Mouse (Mus musculus) heart, embryonic 15.5 days (tissue): ENCODE measurements around the gene Mapk11. TPM values are rescaled to one million over a fixed set of nuclear protein-coding genes. Genes with fewer than 3 reads are reported as not detected.

Experiments used
- ATAC-seq: fragments of 200-750 bp; cut with Nextera tagmentation; replicated peaks from 2 replicates; pipeline ENCODE4 v1.8.0; 2017; ENCODE audit warnings: low read depth, moderate TSS enrichment; ENCODE audit not compliant: insufficient number of reproducible peaks, insufficient read depth, low FRiP score
- H3K27ac ChIP-seq: fragments of 300-500 bp; sonication (generic); 2 replicates; pipeline ENCODE4 v1.5.1; 2015; ENCODE audit warnings: mild to moderate bottlenecking, inconsistent platforms
- H3K27me3 ChIP-seq: fragments of 300-500 bp; sonication (generic); 2 replicates; pipeline ENCODE4 v1.6.1; 2015; ENCODE audit warnings: inconsistent platforms
- H3K36me3 ChIP-seq: fragments of 300-500 bp; sonication (generic); 2 replicates; pipeline ENCODE4 v1.6.1; 2015; ENCODE audit warnings: mild to moderate bottlenecking, inconsistent platforms
- H3K4me1 ChIP-seq: fragments of 300-500 bp; sonication (generic); replicated peaks from 2 replicates; pipeline ENCODE4 v1.6.1; 2015; ENCODE audit warnings: inconsistent platforms
- H3K4me2 ChIP-seq: fragments of 300-500 bp; sonication (generic); 2 replicates; pipeline ENCODE4 v1.6.1; 2015; ENCODE audit warnings: inconsistent platforms, mild to moderate bottlenecking, moderate library complexity
- H3K4me3 ChIP-seq: fragments of 300-500 bp; sonication (generic); 2 replicates; pipeline ENCODE4 v1.5.1; 2015; ENCODE audit warnings: mild to moderate bottlenecking, inconsistent platforms
- H3K9ac ChIP-seq: fragments of 300-500 bp; sonication (generic); 2 replicates; pipeline ENCODE4 v1.6.1; 2015; ENCODE audit warnings: mild to moderate bottlenecking, inconsistent platforms
- H3K9me3 ChIP-seq: fragments of 300-500 bp; sonication (generic); replicated peaks from 2 replicates; pipeline ENCODE4 v1.6.1; 2016; ENCODE audit warnings: inconsistent platforms
- WGBS: fragments of 180-500 bp; shearing (Covaris S2); methylation state at CpG from one replicate; pipeline ENCODE4 v1.1.7; 2015; ENCODE audit warnings: mixed read lengths; 5-methylcytosine and 5-hydroxymethylcytosine counted together
- polyA plus RNA-seq: library from polyadenylated mRNA; unstranded; fragments of >200 nt; fragmentation: Nextera tagmentation; extraction: Ambion mirVana; gene quantifications from 2 replicates; pipeline ENCODE4 v1.2.1, GENCODE M21; 2015

The Mapk11 gene
- polyA plus RNA-seq: 3.1 and 4.1 TPM in 2 replicates

DNA sequence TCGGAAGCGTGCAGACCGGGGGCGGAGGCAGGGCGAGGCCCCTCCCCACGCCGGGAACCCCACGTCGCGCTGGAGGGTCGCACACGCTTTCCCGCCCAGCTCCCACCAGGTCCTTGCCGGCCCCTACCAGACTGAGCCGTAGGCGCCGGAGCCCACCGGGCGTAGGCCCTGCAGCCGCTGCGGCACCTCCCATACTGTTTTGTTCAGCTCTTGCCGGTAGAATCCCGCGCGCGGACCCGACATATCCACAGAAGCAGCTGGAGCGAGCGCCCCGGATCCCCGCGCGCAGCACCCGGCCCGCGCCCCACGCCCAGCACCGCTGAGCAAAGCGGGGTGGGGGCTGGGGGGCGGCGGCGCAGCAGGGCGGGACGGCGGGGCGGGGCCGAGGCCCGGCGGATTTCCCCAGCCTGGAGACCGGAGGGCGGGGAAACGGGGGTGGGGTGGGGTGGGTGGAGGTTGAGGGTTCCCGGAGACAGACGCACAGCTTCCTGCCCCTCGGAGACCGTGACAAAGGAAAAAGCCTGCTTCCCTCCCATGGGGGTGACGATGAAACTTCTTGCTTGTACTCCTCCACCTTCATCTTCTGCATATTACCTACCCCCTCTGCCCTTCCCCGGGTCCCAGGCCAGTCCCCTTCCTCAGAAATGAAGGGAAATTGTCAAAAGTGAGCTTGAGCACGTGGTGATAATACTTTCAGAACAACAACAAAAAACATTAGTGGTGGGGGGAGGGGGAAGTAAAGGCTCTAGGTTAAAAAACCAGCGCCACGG, at the start of gene Mapk11:
Gene Mapk11, minus strand, starts transcription at position 358 of the 770 bp plus-strand sequence.
- Histone ChIP-seq H3K9ac (peak within 1 kb of the TSS; percentile 64), H3K4me2 (peak within 1 kb of the TSS; percentile 97), H3K4me3 (peak within 1 kb of the TSS; percentile 75), H3K27ac (no peak within 1 kb of the TSS; the same call in 1 of the 2 replicates), H3K4me1 (peaks cover 37% of the 10 kb centered on the region), H3K36me3 (peaks cover 9% of the 10 kb centered on the region; the same call in 1 of the 2 replicates), H3K9me3 (no peaks in the 10 kb centered on the region), H3K27me3 (peaks cover 55% of the 10 kb centered on the region)
- ATAC-seq: peak; percentile 56
- WGBS: under 1% methylated on average over 45 of the region's 61 CpGs

DNA sequence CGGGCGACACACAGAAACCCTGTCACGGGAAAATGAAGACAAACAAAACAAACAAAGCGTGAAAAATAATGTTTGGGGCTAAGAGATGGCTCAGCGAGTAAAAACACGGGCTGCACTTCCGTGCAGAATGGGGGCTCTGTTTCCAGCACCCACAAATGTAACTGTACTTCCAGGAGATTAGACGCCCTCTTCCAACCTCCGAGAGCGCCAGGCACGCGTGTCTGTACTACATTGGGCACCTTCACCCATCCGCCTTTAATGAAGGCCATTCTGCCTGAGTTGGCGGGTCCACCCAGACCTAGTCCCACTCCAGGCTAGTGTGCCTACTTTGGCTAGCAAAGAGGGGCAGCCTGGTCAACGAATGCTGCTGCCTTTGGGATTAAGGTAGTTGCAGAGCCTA, 47.6 kb upstream of the Mapk11 start:
- peak overlapping the region; percentile 79 for H3K4me2 ChIP-seq
- peaks cover 17% of the 10 kb centered on the region for H3K4me1 ChIP-seq
- 0 out of 2 replicates have a peak overlapping the region, but pooled peaks have one; percentile 99 for H3K27ac ChIP-seq
- H3K27me3 ChIP-seq: no peaks in the 10 kb centered on the region
- H3K4me3 ChIP-seq: peak overlapping the region; percentile 98
- H3K9ac ChIP-seq: peak overlapping the region; percentile 53
- no peaks in the 10 kb centered on the region for H3K36me3 ChIP-seq
- ATAC-seq: no peak
- H3K9me3 ChIP-seq: no peaks in the 10 kb centered on the region
- WGBS: 67% methylated on average over 15 of the region's 15 CpGs

DNA sequence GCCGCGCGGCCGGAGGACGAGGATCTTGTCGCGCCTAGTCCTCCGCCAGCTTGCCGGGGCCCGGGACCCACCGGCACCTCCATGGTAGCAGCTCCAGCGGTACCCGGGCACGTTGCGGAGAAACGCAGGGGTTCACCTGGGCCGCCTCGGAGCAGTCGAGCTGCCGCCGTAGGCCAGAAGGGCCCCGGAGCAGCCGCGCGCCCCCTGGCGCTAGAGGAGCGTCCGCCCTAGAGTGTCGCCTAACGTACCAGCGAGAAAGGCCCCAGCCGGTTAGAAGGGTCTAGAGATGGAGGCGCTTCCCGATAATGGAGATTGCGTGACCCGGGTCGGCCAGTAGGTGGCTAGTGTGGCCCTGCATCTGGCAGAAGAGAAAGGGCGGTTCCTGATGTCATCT, 46.9 kb upstream of the Mapk11 start, which contains the start of gene Dennd6b:
Gene Dennd6b, minus strand, starts transcription at position 184 of the 394 bp plus-strand sequence.
- Histone ChIP-seq H3K27ac (peak within 1 kb of the TSS; percentile 99), H3K9me3 (no peaks in the 10 kb centered on the region), H3K4me3 (peak within 1 kb of the TSS; percentile 98), H3K4me2 (peak within 1 kb of the TSS; percentile 79), H3K27me3 (no peaks in the 10 kb centered on the region), H3K4me1 (peaks cover 17% of the 10 kb centered on the region), H3K36me3 (no peaks in the 10 kb centered on the region), H3K9ac (peak within 1 kb of the TSS; percentile 98)
- peak; percentile 99 for ATAC-seq
- WGBS: under 1% methylated on average over 38 of the region's 38 CpGs

DNA sequence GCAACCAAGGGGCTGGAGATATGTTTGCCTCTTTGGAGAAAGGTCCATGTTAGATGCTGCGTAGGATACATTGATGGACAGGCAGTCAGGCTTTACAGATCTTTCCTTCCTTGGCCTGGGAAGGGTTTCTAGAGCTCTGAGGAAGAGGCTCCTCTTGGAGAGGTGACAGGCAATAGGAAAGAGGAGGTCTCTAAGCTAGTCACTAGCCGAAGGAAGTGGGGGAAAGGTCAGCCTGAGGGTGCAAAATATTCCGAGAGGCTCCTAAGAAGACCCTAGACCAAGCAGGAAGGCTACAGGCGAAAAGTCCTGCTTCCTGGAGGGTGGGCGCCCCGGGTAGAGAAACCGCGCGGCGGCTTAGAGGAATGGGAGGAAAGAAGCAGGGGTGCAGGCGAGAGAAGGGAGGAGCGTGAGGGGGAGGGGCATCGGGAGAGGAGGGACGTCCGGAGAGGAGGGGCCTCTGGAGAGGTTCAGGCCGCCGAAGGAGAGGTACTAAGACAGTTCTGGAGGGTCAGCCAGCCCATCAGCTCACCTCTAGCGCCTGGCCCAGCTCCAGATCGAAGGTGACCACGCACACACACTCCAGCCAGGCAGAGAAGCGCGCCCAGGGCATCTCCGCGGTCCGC, 46.4 kb upstream of the Mapk11 start:
- under 1% methylated on average over 25 of the region's 25 CpGs for WGBS
- ATAC-seq: peak; percentile 94
- Histone ChIP-seq H3K27ac (peak overlapping the region; percentile 99), H3K27me3 (no peaks in the 10 kb centered on the region), H3K36me3 (no peaks in the 10 kb centered on the region), H3K4me1 (peaks cover 17% of the 10 kb centered on the region), H3K4me2 (peak overlapping the region; percentile 79), H3K4me3 (peak overlapping the region; percentile 98), H3K9me3 (no peaks in the 10 kb centered on the region), H3K9ac (peak overlapping the region; percentile 98)

DNA sequence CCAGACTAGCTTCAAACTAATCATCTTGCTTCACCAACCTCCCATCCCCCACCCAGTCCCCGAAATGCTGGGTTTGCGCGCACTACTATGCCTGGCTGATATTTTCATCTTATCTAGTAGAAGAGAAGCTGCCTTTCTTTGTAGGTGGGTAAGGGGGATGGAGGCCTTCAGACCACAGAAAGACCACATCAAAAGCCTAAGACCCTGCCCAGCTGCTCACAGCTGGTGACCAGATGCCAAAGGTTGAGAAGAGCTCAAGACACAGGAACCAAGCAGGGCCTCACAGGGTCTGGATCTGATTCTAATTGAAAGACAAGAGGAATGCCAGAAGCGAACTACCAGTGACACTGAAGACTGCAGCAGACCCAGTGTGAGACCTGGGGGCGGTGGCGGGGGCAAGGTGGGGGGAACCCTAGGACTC, 45.8 kb upstream of the Mapk11 start:
- peak overlapping the region; percentile 99 for H3K27ac ChIP-seq
- no peaks in the 10 kb centered on the region for H3K9me3 ChIP-seq
- 32% methylated on average over 6 of the region's 6 CpGs for WGBS
- peak overlapping the region; percentile 98 for H3K9ac ChIP-seq
- peak overlapping the region; percentile 98 for H3K4me3 ChIP-seq
- H3K36me3 ChIP-seq: no peaks in the 10 kb centered on the region
- ATAC-seq: no peak
- H3K4me2 ChIP-seq: peak overlapping the region; percentile 79
- H3K27me3 ChIP-seq: no peaks in the 10 kb centered on the region
- peaks cover 17% of the 10 kb centered on the region for H3K4me1 ChIP-seq

DNA sequence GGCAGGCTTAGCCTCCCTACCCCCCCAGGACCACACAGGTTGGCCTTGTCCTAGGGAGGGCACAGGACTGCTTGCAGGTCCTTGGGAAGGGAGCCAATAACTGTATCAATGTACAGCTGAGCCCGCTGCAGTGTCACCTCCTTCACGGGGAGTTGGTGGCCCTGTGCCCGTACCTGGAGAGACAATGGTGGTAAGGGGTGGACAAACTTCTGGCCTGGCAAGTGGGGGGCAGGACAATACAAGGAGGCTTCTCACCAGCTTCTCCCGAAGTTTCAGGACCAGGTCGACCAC, 35.5 kb upstream of the Mapk11 start:
- H3K9ac ChIP-seq: no peak overlapping the region
- H3K27ac ChIP-seq: no peak overlapping the region
- peaks cover 19% of the 10 kb centered on the region for H3K4me1 ChIP-seq
- WGBS: 78% methylated on average over 5 of the region's 5 CpGs
- H3K4me3 ChIP-seq: no peak overlapping the region
- no peak overlapping the region for H3K4me2 ChIP-seq
- H3K27me3 ChIP-seq: no peaks in the 10 kb centered on the region
- no peaks in the 10 kb centered on the region for H3K9me3 ChIP-seq
- H3K36me3 ChIP-seq: peaks cover 5% of the 10 kb centered on the region; the same call in 1 of the 2 replicates
- no peak for ATAC-seq

DNA sequence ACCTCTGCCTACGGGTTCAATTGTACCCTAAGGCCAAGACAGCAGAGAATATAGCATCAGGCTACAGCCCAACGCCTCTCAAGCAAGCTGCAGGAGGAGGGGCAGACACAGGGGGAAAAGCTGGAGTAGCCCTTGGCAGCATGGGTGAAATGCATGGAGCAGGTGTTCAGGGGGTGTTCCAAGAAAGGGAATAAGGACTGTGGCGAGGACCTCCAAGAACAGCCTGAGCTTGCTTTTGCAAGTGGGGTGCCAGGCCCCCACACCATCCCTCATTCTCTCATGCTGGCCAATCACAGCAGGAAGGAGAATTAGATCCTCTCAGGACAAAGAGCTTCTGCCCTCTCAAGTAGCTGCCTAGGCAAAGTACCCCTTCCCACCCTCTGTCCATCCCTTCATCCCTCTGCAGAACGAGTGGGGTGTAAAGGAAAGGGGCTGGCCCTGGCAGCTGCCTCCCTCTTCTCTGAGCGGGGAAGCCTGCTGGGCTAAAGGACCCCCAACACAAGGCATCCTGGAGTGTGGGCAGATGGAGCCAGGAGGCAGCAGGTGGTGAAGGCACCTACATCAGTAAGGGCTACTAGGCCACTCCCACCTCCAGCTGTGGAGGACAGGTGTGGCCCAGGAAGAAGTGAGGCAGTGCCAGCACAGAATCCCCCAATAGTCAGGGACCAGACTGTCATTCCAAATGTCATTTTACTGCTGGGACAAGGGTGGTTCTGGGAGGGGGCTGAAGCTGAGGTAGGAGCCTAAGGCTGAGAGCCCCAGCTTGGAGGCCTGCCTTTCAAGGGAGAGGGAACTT, 34.9 kb upstream of the Mapk11 start:
- ATAC-seq: no peak
- no peak overlapping the region for H3K27ac ChIP-seq
- H3K9ac ChIP-seq: no peak overlapping the region
- H3K4me2 ChIP-seq: no peak overlapping the region
- no peak overlapping the region for H3K4me3 ChIP-seq
- H3K27me3 ChIP-seq: no peaks in the 10 kb centered on the region
- no peaks in the 10 kb centered on the region for H3K9me3 ChIP-seq
- H3K4me1 ChIP-seq: peaks cover 23% of the 10 kb centered on the region
- peaks cover 5% of the 10 kb centered on the region; the same call in 1 of the 2 replicates for H3K36me3 ChIP-seq
- 78% methylated on average over 5 of the region's 5 CpGs for WGBS

DNA sequence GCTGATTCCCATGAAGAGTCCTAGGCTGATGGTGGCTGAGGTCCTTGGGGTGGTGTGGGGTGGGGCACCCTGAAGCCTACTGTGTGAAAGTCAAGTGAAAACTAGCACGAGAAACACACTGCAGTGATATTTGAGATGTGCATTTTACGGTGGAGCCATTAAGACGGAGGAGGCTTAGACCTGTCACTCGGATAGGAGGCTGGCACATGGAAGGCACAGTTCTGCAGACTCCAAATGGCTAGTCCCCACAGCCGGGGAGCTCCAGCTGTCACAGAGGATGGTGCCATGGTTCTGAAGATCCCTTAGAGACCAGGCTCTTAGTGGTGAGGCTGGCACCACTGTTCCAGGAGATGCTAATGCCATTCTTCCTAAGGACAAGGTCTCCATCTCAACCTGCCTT, 33.4 kb upstream of the Mapk11 start:
- no peak overlapping the region for H3K9ac ChIP-seq

DNA sequence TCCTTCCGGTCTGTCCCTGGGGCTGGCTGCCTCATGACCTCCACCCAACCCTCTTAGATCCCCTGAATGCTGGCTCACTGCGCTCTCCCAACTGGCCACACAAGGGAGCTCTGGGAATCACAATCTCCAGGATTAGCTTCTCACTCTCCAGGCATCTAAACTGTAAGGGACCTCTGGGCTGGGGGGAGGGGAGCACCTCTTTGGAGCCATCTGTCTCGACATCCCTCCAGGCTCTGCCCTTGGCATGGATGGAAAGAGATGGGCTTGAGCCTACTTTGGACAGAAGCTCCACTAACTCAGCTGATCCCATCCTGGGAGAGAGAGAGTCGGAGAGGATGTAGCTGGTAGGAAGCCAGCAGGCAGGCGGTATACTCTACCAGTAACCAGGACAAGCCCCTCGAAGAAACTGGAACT, 32.9 kb upstream of the Mapk11 start:
- Histone ChIP-seq H3K27ac (peak overlapping the region; percentile 92), H3K4me2 (peak overlapping the region; percentile 94), H3K9me3 (no peaks in the 10 kb centered on the region), H3K4me1 (peaks cover 43% of the 10 kb centered on the region), H3K36me3 (peaks cover 5% of the 10 kb centered on the region; the same call in 1 of the 2 replicates), H3K27me3 (no peaks in the 10 kb centered on the region), H3K4me3 (no peak overlapping the region), H3K9ac (no peak overlapping the region)
- WGBS: 14% methylated on average over 6 of the region's 6 CpGs
- no peak for ATAC-seq

More for the DNA sequence above, 33.4 kb upstream of the Mapk11 start:
- WGBS: 70% methylated on average over 5 of the region's 5 CpGs
- Histone ChIP-seq H3K27ac (peak overlapping the region; percentile 92), H3K36me3 (peaks cover 5% of the 10 kb centered on the region; the same call in 1 of the 2 replicates), H3K4me2 (no peak overlapping the region), H3K27me3 (no peaks in the 10 kb centered on the region), H3K4me3 (no peak overlapping the region), H3K9me3 (no peaks in the 10 kb centered on the region), H3K4me1 (peaks cover 38% of the 10 kb centered on the region)
- no peak for ATAC-seq

DNA sequence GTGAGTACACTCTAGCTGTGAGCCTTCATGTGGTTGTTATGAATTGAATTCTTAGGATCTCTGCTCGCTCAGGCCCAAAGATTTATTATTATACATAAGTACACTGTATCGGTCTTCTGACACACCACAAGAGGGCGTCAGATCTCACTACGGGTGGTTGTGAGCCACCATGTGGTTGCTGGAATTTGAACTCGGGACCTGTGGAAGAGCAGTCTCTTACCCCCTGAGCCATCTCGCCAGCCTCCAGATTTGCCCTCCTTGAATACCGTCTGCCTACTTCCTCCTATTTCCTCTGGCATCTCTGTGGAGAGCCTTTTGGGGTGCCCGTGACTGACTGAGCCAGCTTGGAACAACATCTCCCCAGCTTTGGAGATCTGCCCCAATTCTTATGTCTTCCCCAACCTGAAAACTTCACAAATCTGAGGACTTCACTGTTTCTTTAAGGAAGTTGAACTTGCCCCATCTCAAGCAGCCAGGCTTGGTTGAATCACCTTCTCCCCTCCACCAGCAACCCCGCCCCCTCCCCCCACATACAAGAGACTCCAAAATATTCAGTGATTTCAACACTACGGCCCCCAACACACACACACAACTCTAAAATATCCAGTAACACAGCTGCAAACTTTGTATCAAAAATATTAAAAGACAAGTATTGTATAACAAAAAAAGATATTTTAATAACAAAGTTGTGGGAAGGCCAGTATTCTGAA, 32.3 kb upstream of the Mapk11 start:
- WGBS: 62% methylated on average over 10 of the region's 10 CpGs
- Histone ChIP-seq H3K27ac (peak overlapping the region; percentile 92), H3K36me3 (peaks cover 5% of the 10 kb centered on the region; the same call in 1 of the 2 replicates), H3K4me2 (peak overlapping the region; percentile 94), H3K9me3 (no peaks in the 10 kb centered on the region), H3K9ac (0 out of 2 replicates have a peak overlapping the region, but pooled peaks have one; percentile 80), H3K27me3 (no peaks in the 10 kb centered on the region), H3K4me3 (peak overlapping the region; percentile 79; the same call in 1 of the 2 replicates), H3K4me1 (peaks cover 50% of the 10 kb centered on the region)
- no peak for ATAC-seq
